Mouse (Mus musculus): ENCODE data around the gene Vmn2r77. TPM values are rescaled to one million over a fixed set of nuclear protein-coding genes. Genes with fewer than 3 reads are reported as not detected.
"Not testable (repeated sequence)": the region's sequence is repeated elsewhere in the genome, so short reads cannot be mapped to it uniquely, and the experiment has no call there.

Gene Vmn2r77
- polyA plus RNA-seq (2015; fragmentation: Nextera tagmentation; extraction: Ambion mirVana), result not detected in 2 replicates

GRCm38 (mm10) chr7:86794727-86795126 lies at the start of gene Vmn2r77:
Gene Vmn2r77, plus strand, starts transcription at chr7:86795027.
- H3K27ac ChIP-seq (ENCODE audit: low read depth, low read length), result no peak within 1 kb of the TSS
- no peak within 1 kb of the TSS for H3K9ac ChIP-seq (ENCODE audit: low read depth, low read length)
- H3K36me3 ChIP-seq (ENCODE audit: control insufficient read depth, insufficient read depth, low read length), result no peaks in the 10 kb centered on the region
- no peak within 1 kb of the TSS for H3K4me2 ChIP-seq (ENCODE audit: low read length)
- H3K4me3 ChIP-seq (ENCODE audit: low read length), result no peak within 1 kb of the TSS
- no peaks in the 10 kb centered on the region for H3K9me3 ChIP-seq (ENCODE audit: control insufficient read depth, low read length)
- no peak for ATAC-seq
- no peaks in the 10 kb centered on the region for H3K4me1 ChIP-seq (ENCODE audit: control insufficient read depth, insufficient read depth, low read depth, low read length)
- no peaks in the 10 kb centered on the region for H3K27me3 ChIP-seq (replicated peaks; ENCODE audit: control insufficient read depth, insufficient read depth, low read length)

- Histone ChIP-seq H3K9me3 (ENCODE audit: control insufficient read depth, low read length) (no peaks in the 10 kb centered on the region), H3K27me3 (replicated peaks; ENCODE audit: control insufficient read depth, insufficient read depth, low read length) (no peaks in the 10 kb centered on the region), H3K4me3 (ENCODE audit: low read length) (no peak overlapping the region), H3K4me1 (ENCODE audit: control insufficient read depth, insufficient read depth, low read depth, low read length) (no peaks in the 10 kb centered on the region), H3K36me3 (ENCODE audit: control insufficient read depth, insufficient read depth, low read length) (no peaks in the 10 kb centered on the region), H3K9ac (ENCODE audit: low read depth, low read length) (no peak overlapping the region), H3K4me2 (ENCODE audit: low read length) (no peak overlapping the region), H3K27ac (ENCODE audit: low read depth, low read length) (no peak overlapping the region)
- no peak for ATAC-seq
- WGBS, result 93% methylated on average over 1 of the region's 1 CpGs
Observed at GRCm38 (mm10) chr7:86760751-86761150, 34.1 kb upstream of the Vmn2r77 start.

GRCm38 (mm10) chr7:86764628-86765027 lies 30.2 kb upstream of the Vmn2r77 start:
- no peak overlapping the region for H3K4me2 ChIP-seq (ENCODE audit: low read length)
- no peak overlapping the region for H3K27ac ChIP-seq (ENCODE audit: low read depth, low read length)
- H3K27me3 ChIP-seq (replicated peaks; ENCODE audit: control insufficient read depth, insufficient read depth, low read length), result no peaks in the 10 kb centered on the region
- no peak overlapping the region for H3K9ac ChIP-seq (ENCODE audit: low read depth, low read length)
- no peak overlapping the region for H3K4me3 ChIP-seq (ENCODE audit: low read length)
- ATAC-seq, result no peak
- no peaks in the 10 kb centered on the region for H3K9me3 ChIP-seq (ENCODE audit: control insufficient read depth, low read length)
- no peaks in the 10 kb centered on the region for H3K36me3 ChIP-seq (ENCODE audit: control insufficient read depth, insufficient read depth, low read length)
- H3K4me1 ChIP-seq (ENCODE audit: control insufficient read depth, insufficient read depth, low read depth, low read length), result no peaks in the 10 kb centered on the region

- H3K4me2 ChIP-seq (ENCODE audit: low read length), result no peak overlapping the region
- no peak for ATAC-seq
- 79% methylated on average over 3 of the region's 3 CpGs for WGBS
Observed at GRCm38 (mm10) chr7:86771621-86772020, 23.2 kb upstream of the Vmn2r77 start.

GRCm38 (mm10) chr7:86775617-86776325 lies 19.1 kb upstream of the Vmn2r77 start, which contains the start of gene Folh1:
Gene Folh1, minus strand, starts transcription at chr7:86775943.
- peak; percentile 92 for ATAC-seq
- no peaks in the 10 kb centered on the region for H3K9me3 ChIP-seq (ENCODE audit: control insufficient read depth, low read length)
- peaks cover 5% of the 10 kb centered on the region for H3K4me1 ChIP-seq (ENCODE audit: control insufficient read depth, insufficient read depth, low read depth, low read length)
- no peaks in the 10 kb centered on the region for H3K27me3 ChIP-seq (replicated peaks; ENCODE audit: control insufficient read depth, insufficient read depth, low read length)
- H3K4me3 ChIP-seq (ENCODE audit: low read length), result peak within 1 kb of the TSS; percentile 32
- H3K4me2 ChIP-seq (ENCODE audit: low read length), result peak within 1 kb of the TSS; percentile 66
- no peaks in the 10 kb centered on the region for H3K36me3 ChIP-seq (ENCODE audit: control insufficient read depth, insufficient read depth, low read length)
- 0 out of 2 replicates have a peak within 1 kb of the TSS, but pooled peaks have one; percentile 3 for H3K9ac ChIP-seq (ENCODE audit: low read depth, low read length)
- 4% methylated on average over 11 of the region's 11 CpGs for WGBS
- peak within 1 kb of the TSS; percentile 31; the same call in 1 of the 2 replicates for H3K27ac ChIP-seq (ENCODE audit: low read depth, low read length)

More at GRCm38 (mm10) chr7:86771621-86772020, 23.2 kb upstream of the Vmn2r77 start:
- Histone ChIP-seq H3K9ac (ENCODE audit: low read depth, low read length) (no peak overlapping the region), H3K9me3 (ENCODE audit: control insufficient read depth, low read length) (no peaks in the 10 kb centered on the region), H3K27me3 (replicated peaks; ENCODE audit: control insufficient read depth, insufficient read depth, low read length) (no peaks in the 10 kb centered on the region), H3K36me3 (ENCODE audit: control insufficient read depth, insufficient read depth, low read length) (no peaks in the 10 kb centered on the region), H3K4me1 (ENCODE audit: control insufficient read depth, insufficient read depth, low read depth, low read length) (peaks cover 5% of the 10 kb centered on the region), H3K27ac (ENCODE audit: low read depth, low read length) (no peak overlapping the region), H3K4me3 (ENCODE audit: low read length) (no peak overlapping the region)

- not testable (repeated sequence) for H3K27me3 ChIP-seq (replicated peaks; ENCODE audit: control insufficient read depth, insufficient read depth, low read length); H3K4me2 ChIP-seq (ENCODE audit: low read length); H3K36me3 ChIP-seq (ENCODE audit: control insufficient read depth, insufficient read depth, low read length); H3K9ac ChIP-seq (ENCODE audit: low read depth, low read length); H3K4me1 ChIP-seq (ENCODE audit: control insufficient read depth, insufficient read depth, low read depth, low read length); H3K9me3 ChIP-seq (ENCODE audit: control insufficient read depth, low read length); ATAC-seq; H3K4me3 ChIP-seq (ENCODE audit: low read length); H3K27ac ChIP-seq (ENCODE audit: low read depth, low read length)
- WGBS, result 92% methylated on average over 2 of the region's 5 CpGs
Observed at GRCm38 (mm10) chr7:86815241-86815640, 20.4 kb downstream of the Vmn2r77 start.

- H3K4me3 ChIP-seq (ENCODE audit: low read length); ATAC-seq; H3K9me3 ChIP-seq (ENCODE audit: control insufficient read depth, low read length); H3K36me3 ChIP-seq (ENCODE audit: control insufficient read depth, insufficient read depth, low read length); H3K4me1 ChIP-seq (ENCODE audit: control insufficient read depth, insufficient read depth, low read depth, low read length); H3K9ac ChIP-seq (ENCODE audit: low read depth, low read length); H3K27ac ChIP-seq (ENCODE audit: low read depth, low read length); H3K27me3 ChIP-seq (replicated peaks; ENCODE audit: control insufficient read depth, insufficient read depth, low read length); H3K4me2 ChIP-seq (ENCODE audit: low read length): not testable (repeated sequence)
- 83% methylated on average over 6 of the region's 6 CpGs for WGBS
Observed at GRCm38 (mm10) chr7:86815716-86816115, 20.9 kb downstream of the Vmn2r77 start.

GRCm38 (mm10) chr7:86816466-86816865 lies 21.6 kb downstream of the Vmn2r77 start:
- Histone ChIP-seq H3K36me3 (ENCODE audit: control insufficient read depth, insufficient read depth, low read length) (no peaks in the 10 kb centered on the region), H3K4me2 (ENCODE audit: low read length) (no peak overlapping the region), H3K27me3 (replicated peaks; ENCODE audit: control insufficient read depth, insufficient read depth, low read length) (no peaks in the 10 kb centered on the region), H3K27ac (ENCODE audit: low read depth, low read length) (no peak overlapping the region), H3K4me3 (ENCODE audit: low read length) (no peak overlapping the region), H3K9me3 (ENCODE audit: control insufficient read depth, low read length) (no peaks in the 10 kb centered on the region), H3K4me1 (ENCODE audit: control insufficient read depth, insufficient read depth, low read depth, low read length) (no peaks in the 10 kb centered on the region), H3K9ac (ENCODE audit: low read depth, low read length) (no peak overlapping the region)
- 83% methylated on average over 1 of the region's 1 CpGs for WGBS
- ATAC-seq, result no peak

Measured in hindbrain, embryonic 16.5 days (tissue).